Mouse (Mus musculus) C2C12 (cell line): ENCODE results near the gene Gm33543.

Experiments used
- CEBPB ChIP-seq: IDR thresholded peaks from one replicate; pipeline ENCODE4 v1.6.1; 2011; ENCODE audit warnings: low read depth, mild to moderate bottlenecking, control low read depth, moderate library complexity
- CTCF ChIP-seq: IDR thresholded peaks from one replicate; pipeline ENCODE4 v1.5.1; 2011; ENCODE audit not compliant: control insufficient read depth, insufficient read depth, insufficient read length
- USF1 ChIP-seq: IDR thresholded peaks from one replicate; pipeline ENCODE4 v1.6.1; 2011; ENCODE audit warnings: low read depth, mild to moderate bottlenecking, control low read depth, moderate library complexity

GRCm38 (mm10) chr10:95867596-95867995 is 24.9 kb upstream of the Gm33543 start:
- no peak for TF ChIP-seq CTCF
- no peak for TF ChIP-seq USF1
- TF ChIP-seq CEBPB: no peak
